In the genomic region with DNA sequence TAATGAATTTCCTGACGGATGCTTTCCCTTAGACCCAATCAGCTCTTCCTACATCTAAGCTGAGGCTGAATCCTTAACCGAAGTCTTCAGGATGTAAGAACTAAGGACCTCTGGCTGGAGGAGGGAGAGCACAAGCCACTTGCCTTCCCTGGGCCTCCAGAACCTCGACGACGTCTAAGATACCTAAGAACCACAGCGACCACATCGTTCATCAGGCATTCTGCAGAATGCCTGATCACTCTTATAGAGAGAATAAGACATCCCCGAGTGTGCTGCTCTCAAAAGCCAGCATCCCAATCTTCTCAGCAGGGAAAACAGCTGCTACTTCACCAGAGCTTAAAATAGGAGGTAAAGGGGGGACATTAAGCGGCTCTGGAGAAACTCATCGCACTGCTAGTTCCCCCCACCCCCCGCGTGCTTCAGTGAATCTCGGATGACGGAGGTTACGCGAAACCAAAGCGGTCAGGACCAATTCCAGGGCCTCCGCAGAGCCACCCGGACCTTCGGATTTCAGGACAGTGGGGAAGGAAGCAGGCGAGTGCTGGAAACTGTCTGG, we compare ENCODE assay signal across 8 mouse cellular contexts. TPM values are rescaled to one million over a fixed set of nuclear protein-coding genes. Genes with fewer than 3 reads are reported as not detected.
DNase-seq lines count a peak whose midpoint lies in the region; ATAC-seq lines count a peak whose summit lies in the region.

No protein-coding gene starts in this region.

- DNase-seq in cerebellum, postnatal 36 days, result no peak
- DNase-seq in left cerebral cortex, postnatal 14 days (ENCODE audit: low spot score in 2 of 2), result peak; percentile 20 to 22
- no peak for DNase-seq in left cerebral cortex, postnatal 36 days (ENCODE audit: low spot score in 2 of 2)
- peak; percentile 14 for DNase-seq in brain, embryonic 18.5 days (ENCODE audit: low read depth, low spot score)

- WGBS in hindbrain, embryonic 13.5 days, result under 1% methylated on average over 21 of the region's 21 CpGs

- H3K9me3 ChIP-seq in hindbrain, embryonic 13.5 days, result no peaks in the 10 kb centered on the region
- no peaks in the 10 kb centered on the region for H3K9me3 ChIP-seq in megakaryocyte, embryonic 14.5 days

- intact Hi-C loops in left cerebral cortex, postnatal 14 days (cut with DNase I), result loop anchor here (2.0 kb wide), 1 partner anchor 262 kb away; no protein-coding TSS in a partner anchor
- intact Hi-C loops in left cerebral cortex, postnatal 36 days (cut with DNase I), result loop anchor here (5.0 kb wide), 2 partner anchors 263 to 278 kb away; a partner anchor contains a TSS

- peak overlapping the region; percentile 94 for H3K27ac ChIP-seq in hindbrain, embryonic 13.5 days

- ATAC-seq in cerebellum, adult (ENCODE audit: insufficient number of reproducible peaks, low FRiP score, low TSS enrichment), result peak; percentile 12
- ATAC-seq in hindbrain, embryonic 13.5 days (ENCODE audit: low FRiP score), result no peak
- ATAC-seq in monocyte, adult 5-6 weeks (replicated peaks; ENCODE audit: insufficient number of reproducible peaks, low FRiP score, low TSS enrichment, poor library complexity, severe bottlenecking), result no peak

- H3K36me3 ChIP-seq in hindbrain, embryonic 13.5 days, result no peaks in the 10 kb centered on the region
- peaks cover 15% of the 10 kb centered on the region for H3K36me3 ChIP-seq in megakaryocyte, embryonic 14.5 days (replicated peaks; ENCODE audit: low read length)

- peak overlapping the region; percentile 65 for H3K4me2 ChIP-seq in hindbrain, embryonic 13.5 days

- peak overlapping the region; percentile 92 for H3K9ac ChIP-seq in hindbrain, embryonic 13.5 days

- peak overlapping the region; percentile 62 for H3K4me3 ChIP-seq in hindbrain, embryonic 13.5 days
- H3K4me3 ChIP-seq in megakaryocyte, embryonic 14.5 days (replicated peaks), result peak overlapping the region; percentile 99

- H3K27me3 ChIP-seq in hindbrain, embryonic 13.5 days, result no peaks in the 10 kb centered on the region
- no peaks in the 10 kb centered on the region for H3K27me3 ChIP-seq in megakaryocyte, embryonic 14.5 days (replicated peaks)

- H3K4me1 ChIP-seq in hindbrain, embryonic 13.5 days (replicated peaks), result peaks cover 18% of the 10 kb centered on the region
- H3K4me1 ChIP-seq in megakaryocyte, embryonic 14.5 days, result peaks cover 60% of the 10 kb centered on the region

RNA-seq across cellular contexts. Expression of a gene that starts 0.6 kb away (rescaled TPM):
- total RNA-seq in left cerebral cortex, postnatal 14 days (2021), result 100 to 1,000 TPM in 1 of 2 experiments, 10 to 100 TPM in 1; 95.5 to 103 TPM
- total RNA-seq in left cerebral cortex, postnatal 36 days (2021), result 100 to 1,000 TPM in 1 of 2 experiments, 10 to 100 TPM in 1; 94.4 to 104 TPM
- polyA plus RNA-seq in hindbrain, embryonic 13.5 days (2015; fragmentation: Nextera tagmentation; extraction: Ambion mirVana), result 143 and 144 TPM in 2 replicates
- polyA plus RNA-seq in megakaryocyte, embryonic 14.5 days (2012; ENCODE audit: insufficient read depth, low replicate concordance), result 67.5 and 118 TPM in 2 replicates
- 87.2 to 102 TPM (median 97.4 TPM) in 3 replicates for total RNA-seq in monocyte, adult 5-6 weeks (2017)

RNA-seq across cellular contexts. Expression of a gene that starts 18.6 kb away (rescaled TPM):
- total RNA-seq in left cerebral cortex, postnatal 14 days (2021), result not detected
- under 1 TPM; 0.34 to 0.62 TPM for total RNA-seq in left cerebral cortex, postnatal 36 days (2021)
- not detected in 2 replicates for polyA plus RNA-seq in hindbrain, embryonic 13.5 days (2015; fragmentation: Nextera tagmentation; extraction: Ambion mirVana)
- not detected in 2 replicates for polyA plus RNA-seq in megakaryocyte, embryonic 14.5 days (2012; ENCODE audit: insufficient read depth, low replicate concordance)
- total RNA-seq in monocyte, adult 5-6 weeks (2017), result not detected in 3 replicates

RNA-seq across cellular contexts. Expression of a gene that starts 25.3 kb away (rescaled TPM):
- total RNA-seq in left cerebral cortex, postnatal 14 days (2021), result not detected
- total RNA-seq in left cerebral cortex, postnatal 36 days (2021), result not detected
- not detected in 2 replicates for polyA plus RNA-seq in hindbrain, embryonic 13.5 days (2015; fragmentation: Nextera tagmentation; extraction: Ambion mirVana)
- polyA plus RNA-seq in megakaryocyte, embryonic 14.5 days (2012; ENCODE audit: insufficient read depth, low replicate concordance), result not detected in 2 replicates
- not detected in 3 replicates for total RNA-seq in monocyte, adult 5-6 weeks (2017)

Comparison
In these comparisons a context has a peak if more than half of its experiments do, and no peak if none do; other contexts are left out.
1. DNase-seq: peak in left cerebral cortex, postnatal 14 days (2 of 2) and brain, embryonic 18.5 days (single experiment); none in cerebellum, postnatal 36 days (0 of 2) and left cerebral cortex, postnatal 36 days (0 of 2).